Mouse (Mus musculus): ENCODE measurements around the gene Stk11. TPM values are rescaled to one million over a fixed set of nuclear protein-coding genes. Genes with fewer than 3 reads are reported as not detected.
"Not testable (repeated sequence)": the region's sequence is repeated elsewhere in the genome, so short reads cannot be mapped to it uniquely, and the experiment has no call there.

Stk11 gene
- polyA plus RNA-seq, 1 experiment from 2014 or later: 17.4 TPM

GRCm38 (mm10) chr10:80164161-80164997 lies 48.8 kb downstream of the Stk11 start:
- no peak; the same call in 1 of the 2 replicates for ATAC-seq (ENCODE audit: low FRiP score, low read depth)
- no peaks in the 10 kb centered on the region for H3K9me3 ChIP-seq
- peak overlapping the region; percentile 58; the same call in 1 of the 2 replicates for H3K27ac ChIP-seq
- WGBS: 11% methylated on average over 44 of the region's 44 CpGs
- peak overlapping the region; percentile 64 for H3K9ac ChIP-seq
- H3K4me2 ChIP-seq (replicated peaks): peak overlapping the region; percentile 80
- H3K36me3 ChIP-seq: peaks cover 5% of the 10 kb centered on the region; the same call in 1 of the 2 replicates
- H3K27me3 ChIP-seq (replicated peaks): 0 out of 2 replicates have a peak, but pooled peaks cover 7% of the 10 kb centered on the region
- H3K4me1 ChIP-seq: peaks cover 58% of the 10 kb centered on the region
- peak overlapping the region; percentile 36 for H3K4me3 ChIP-seq

DNA sequence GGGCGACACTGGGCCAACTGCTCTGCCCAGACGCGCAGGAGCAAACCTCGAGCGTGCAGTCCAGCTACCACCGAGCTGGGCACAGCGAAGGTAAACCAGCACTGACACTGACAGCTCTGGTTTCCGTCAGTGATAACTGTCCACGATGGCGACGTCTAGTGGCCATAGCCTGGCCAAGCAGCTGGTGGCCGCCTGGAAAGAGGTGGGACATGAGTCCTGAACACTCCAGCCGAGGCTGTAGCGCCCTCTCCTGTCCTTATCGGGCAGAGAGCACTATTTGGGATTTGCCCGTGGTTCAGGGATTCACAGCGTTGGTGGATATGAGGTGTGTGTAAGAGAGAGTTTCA lies 49.4 kb downstream of the Stk11 start:
- ATAC-seq (ENCODE audit: low FRiP score, low read depth): peak; percentile 54
- WGBS: under 1% methylated on average over 17 of the region's 17 CpGs
- Histone ChIP-seq H3K4me3 (peak overlapping the region; percentile 36), H3K9me3 (no peaks in the 10 kb centered on the region), H3K27ac (peak overlapping the region; percentile 67; the same call in 1 of the 2 replicates), H3K9ac (peak overlapping the region; percentile 64), H3K4me1 (peaks cover 60% of the 10 kb centered on the region), H3K27me3 (replicated peaks) (0 out of 2 replicates have a peak, but pooled peaks cover 7% of the 10 kb centered on the region), H3K4me2 (replicated peaks) (peak overlapping the region; percentile 80), H3K36me3 (peaks cover 9% of the 10 kb centered on the region)

DNA sequence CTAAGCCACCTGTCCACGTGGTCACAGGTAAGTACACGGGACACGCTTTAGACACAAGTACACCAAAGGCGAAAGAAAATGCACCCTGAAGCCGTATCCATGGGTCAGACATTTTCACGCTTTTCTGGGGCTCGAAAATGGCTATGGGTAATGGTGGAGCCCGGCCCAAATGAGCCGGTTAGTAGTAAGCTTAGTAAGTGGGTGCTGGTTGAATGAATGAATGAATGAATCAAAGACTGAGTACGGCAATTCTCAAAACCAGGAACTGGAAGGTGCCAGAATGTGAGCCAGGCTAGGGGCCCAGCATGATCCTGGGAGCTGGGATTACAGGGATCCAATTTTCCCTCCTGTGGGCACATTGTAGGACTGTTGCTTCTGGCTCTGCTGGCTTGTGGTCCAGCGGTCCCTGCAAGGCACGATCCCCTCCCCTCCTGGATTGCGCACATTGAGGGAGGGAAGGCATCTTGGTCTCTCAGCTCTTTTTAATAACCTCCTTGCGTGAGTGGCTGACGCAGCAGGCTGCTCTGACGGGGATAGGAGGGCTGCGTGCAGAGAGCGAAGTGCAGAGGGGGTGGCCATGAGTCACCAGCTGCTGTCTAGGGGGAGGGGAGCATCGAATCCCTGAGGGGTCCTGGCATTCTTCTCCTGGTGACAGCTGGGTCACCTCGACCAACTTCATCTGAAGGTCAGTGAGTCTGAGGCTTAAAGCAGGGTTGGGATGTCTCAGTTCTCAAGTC lies 50.0 kb downstream of the Stk11 start, which contains the start of gene Cirbp:
Cirbp (plus strand) TSS at position 594 of the 737 bp plus-strand sequence.
- WGBS: 16% methylated on average over 20 of the region's 20 CpGs
- Histone ChIP-seq H3K9ac (peak within 1 kb of the TSS; percentile 64), H3K27me3 (replicated peaks) (0 out of 2 replicates have a peak, but pooled peaks cover 7% of the 10 kb centered on the region), H3K4me1 (peaks cover 60% of the 10 kb centered on the region), H3K4me2 (replicated peaks) (peak within 1 kb of the TSS; percentile 80), H3K36me3 (peaks cover 15% of the 10 kb centered on the region), H3K27ac (peak within 1 kb of the TSS; percentile 67), H3K4me3 (peak within 1 kb of the TSS; percentile 36), H3K9me3 (no peaks in the 10 kb centered on the region)
- ATAC-seq (ENCODE audit: low FRiP score, low read depth): 0 out of 2 replicates have a peak, but pooled peaks have one; percentile 3

DNA sequence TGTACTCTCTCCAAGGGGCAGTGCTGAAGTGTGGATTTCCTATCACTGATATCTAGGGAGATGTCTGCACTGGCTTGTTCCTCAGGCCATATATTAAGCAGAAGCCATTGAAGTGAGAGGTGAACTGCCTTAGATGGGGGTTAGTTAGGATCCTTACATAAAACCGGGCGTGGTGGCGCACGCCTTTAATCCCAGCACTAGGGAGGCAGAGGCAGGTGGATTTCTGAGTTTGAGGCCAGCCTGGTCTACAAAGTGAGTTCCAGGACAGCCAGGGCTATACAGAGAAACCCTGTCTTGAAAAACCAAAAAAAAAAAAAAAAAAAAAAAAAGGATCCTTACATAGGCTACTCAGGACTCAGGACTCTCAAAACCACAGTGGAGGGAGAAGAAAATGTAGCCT lies 50.5 kb downstream of the Stk11 start:
- peaks cover 54% of the 10 kb centered on the region for H3K4me1 ChIP-seq
- WGBS: 77% methylated on average over 4 of the region's 4 CpGs
- ATAC-seq (ENCODE audit: low FRiP score, low read depth); H3K27me3 ChIP-seq (replicated peaks); H3K4me3 ChIP-seq; H3K9me3 ChIP-seq: not testable (repeated sequence)
- 0 out of 2 replicates have a peak overlapping the region, but pooled peaks have one; percentile 53 for H3K9ac ChIP-seq
- peaks cover 21% of the 10 kb centered on the region for H3K36me3 ChIP-seq
- H3K4me2 ChIP-seq (replicated peaks): peak overlapping the region; percentile 80
- peak overlapping the region; percentile 67; the same call in 1 of the 2 replicates for H3K27ac ChIP-seq

DNA sequence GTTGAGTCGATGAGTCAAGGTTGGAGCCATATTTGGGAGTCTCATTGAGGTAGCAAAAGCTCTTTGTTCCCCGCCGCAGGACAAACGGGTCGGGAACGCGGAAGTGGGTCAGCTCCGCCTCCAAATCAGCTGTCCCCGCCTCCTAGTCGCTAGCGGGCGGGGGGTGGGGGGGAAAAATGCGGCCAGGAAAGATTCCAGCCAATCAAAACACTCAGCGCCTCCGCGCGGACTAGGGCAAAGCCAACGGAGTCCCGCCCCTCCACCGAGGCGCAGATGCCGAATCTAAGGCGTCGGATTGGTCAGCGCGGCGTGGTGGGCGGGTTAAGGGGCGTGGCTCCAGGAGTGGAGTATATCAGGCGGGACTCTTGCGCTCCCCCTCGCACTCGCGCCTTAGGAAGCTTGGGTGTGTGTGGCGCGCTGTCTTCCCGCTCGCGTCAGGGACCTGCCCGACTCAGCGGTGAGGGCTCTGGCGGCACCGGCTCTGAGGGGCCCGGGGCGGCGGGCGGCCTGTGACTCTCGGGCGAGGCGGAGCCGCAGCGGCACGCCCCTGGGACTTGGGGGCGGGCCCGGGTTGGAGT lies 51.9 kb downstream of the Stk11 start:
- Histone ChIP-seq H3K9ac (peak overlapping the region; percentile 100), H3K36me3 (peaks cover 33% of the 10 kb centered on the region), H3K4me2 (replicated peaks) (peak overlapping the region; percentile 62), H3K4me3 (peak overlapping the region; percentile 92), H3K27me3 (replicated peaks) (0 out of 2 replicates have a peak, but pooled peaks cover 7% of the 10 kb centered on the region), H3K9me3 (no peaks in the 10 kb centered on the region), H3K4me1 (peaks cover 60% of the 10 kb centered on the region), H3K27ac (peak overlapping the region; percentile 96)
- peak; percentile 87 for ATAC-seq (ENCODE audit: low FRiP score, low read depth)
- WGBS: under 1% methylated on average over 55 of the region's 55 CpGs

DNA sequence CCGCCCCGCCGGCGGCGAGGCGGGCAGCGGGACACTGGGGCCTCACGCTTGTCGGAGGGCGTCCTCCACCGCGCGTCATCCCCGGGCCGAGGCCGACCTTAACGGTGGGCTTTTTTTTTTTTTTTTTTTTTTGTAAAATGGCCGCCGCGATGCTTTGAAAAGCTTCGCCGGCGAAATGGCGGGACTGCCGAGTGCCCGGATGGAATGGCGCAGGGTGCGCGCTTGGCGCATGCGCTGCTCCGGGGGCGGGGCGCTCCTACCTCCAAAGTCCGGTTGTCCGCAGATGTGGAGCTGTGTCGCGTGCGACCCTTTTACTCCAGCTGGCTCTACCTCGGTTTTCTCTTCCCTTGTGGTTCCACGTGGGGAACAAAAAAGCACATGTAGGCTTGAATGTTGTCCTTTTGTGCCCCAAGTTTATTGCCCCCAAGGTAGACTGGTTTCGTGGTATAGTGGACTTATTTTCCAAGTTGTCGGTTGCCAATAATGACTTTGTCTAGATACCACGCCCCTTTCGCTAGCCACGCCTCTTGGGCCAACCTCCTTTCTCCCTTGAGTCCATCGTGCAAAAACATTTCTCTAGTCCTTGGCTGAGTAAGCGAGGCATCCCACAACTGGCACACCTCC lies 52.5 kb downstream of the Stk11 start:
- H3K36me3 ChIP-seq: peaks cover 33% of the 10 kb centered on the region
- H3K4me3 ChIP-seq: peak overlapping the region; percentile 92
- H3K9me3 ChIP-seq: no peaks in the 10 kb centered on the region
- WGBS: under 1% methylated on average over 48 of the region's 48 CpGs
- peak overlapping the region; percentile 62 for H3K4me2 ChIP-seq (replicated peaks)
- peak; percentile 45 for ATAC-seq (ENCODE audit: low FRiP score, low read depth)
- 0 out of 2 replicates have a peak, but pooled peaks cover 3% of the 10 kb centered on the region for H3K27me3 ChIP-seq (replicated peaks)
- peak overlapping the region; percentile 96 for H3K27ac ChIP-seq
- peak overlapping the region; percentile 100 for H3K9ac ChIP-seq
- H3K4me1 ChIP-seq: peaks cover 62% of the 10 kb centered on the region

DNA sequence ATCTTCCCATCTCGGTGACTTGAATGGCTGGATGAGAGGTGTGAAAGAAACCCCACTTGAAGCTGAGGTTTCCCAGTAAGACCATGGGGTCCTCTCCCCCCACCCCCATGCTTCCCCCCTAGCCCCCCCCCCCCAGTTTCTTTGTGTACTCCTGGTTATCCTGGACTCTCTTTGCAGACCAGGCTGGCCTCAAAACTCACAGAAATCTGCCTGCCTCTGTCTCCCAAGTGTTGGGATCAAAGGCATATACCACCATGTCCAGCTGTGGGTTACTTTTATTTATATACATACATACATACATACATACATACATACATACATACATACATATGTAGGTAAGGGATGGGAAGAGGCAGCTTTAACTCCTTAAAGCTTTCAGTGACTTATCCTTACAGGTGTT lies 53.5 kb downstream of the Stk11 start:
- H3K4me3 ChIP-seq: peak overlapping the region; percentile 92
- 84% methylated on average over 1 of the region's 1 CpGs for WGBS
- H3K36me3 ChIP-seq: peaks cover 33% of the 10 kb centered on the region
- H3K27ac ChIP-seq: no peak overlapping the region
- no peaks in the 10 kb centered on the region for H3K27me3 ChIP-seq (replicated peaks)
- H3K9ac ChIP-seq: peak overlapping the region; percentile 100
- H3K9me3 ChIP-seq: no peaks in the 10 kb centered on the region
- no peak for ATAC-seq (ENCODE audit: low FRiP score, low read depth)
- H3K4me1 ChIP-seq: peaks cover 61% of the 10 kb centered on the region
- H3K4me2 ChIP-seq (replicated peaks): peak overlapping the region; percentile 62

DNA sequence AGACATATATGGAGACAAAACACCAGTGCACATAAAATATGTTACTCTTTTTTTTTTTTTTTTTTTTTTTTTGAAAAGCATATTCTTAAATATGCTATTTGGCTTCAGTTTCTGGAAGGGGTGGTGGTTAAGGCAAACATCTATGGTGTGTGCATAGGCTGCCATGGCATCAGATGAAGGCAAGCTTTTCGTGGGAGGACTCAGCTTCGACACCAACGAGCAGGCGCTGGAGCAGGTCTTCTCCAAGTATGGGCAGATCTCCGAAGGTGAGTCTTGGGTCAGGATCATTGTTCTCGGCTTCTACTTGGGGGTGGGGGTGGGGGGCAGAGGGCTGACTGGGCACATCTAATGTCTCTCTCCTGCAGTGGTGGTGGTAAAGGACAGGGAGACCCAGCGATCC lies 54.0 kb downstream of the Stk11 start:
- peaks cover 56% of the 10 kb centered on the region for H3K4me1 ChIP-seq
- H3K4me3 ChIP-seq: no peak overlapping the region
- H3K9me3 ChIP-seq: no peaks in the 10 kb centered on the region
- peaks cover 33% of the 10 kb centered on the region for H3K36me3 ChIP-seq
- 95% methylated on average over 7 of the region's 7 CpGs for WGBS
- ATAC-seq (ENCODE audit: low FRiP score, low read depth): no peak
- H3K27ac ChIP-seq: no peak overlapping the region
- H3K4me2 ChIP-seq (replicated peaks): peak overlapping the region; percentile 20
- H3K9ac ChIP-seq: no peak overlapping the region
- H3K27me3 ChIP-seq (replicated peaks): no peaks in the 10 kb centered on the region

GRCm38 (mm10) chr10:80170052-80170451 lies 54.4 kb downstream of the Stk11 start:
- no peak for ATAC-seq (ENCODE audit: low FRiP score, low read depth)
- no peak overlapping the region for H3K9ac ChIP-seq
- H3K4me3 ChIP-seq: no peak overlapping the region
- H3K4me2 ChIP-seq (replicated peaks): peak overlapping the region; percentile 20
- H3K27ac ChIP-seq: no peak overlapping the region
- 96% methylated on average over 16 of the region's 16 CpGs for WGBS
- peaks cover 33% of the 10 kb centered on the region for H3K36me3 ChIP-seq
- no peaks in the 10 kb centered on the region for H3K9me3 ChIP-seq
- H3K4me1 ChIP-seq: peaks cover 52% of the 10 kb centered on the region
- H3K27me3 ChIP-seq (replicated peaks): no peaks in the 10 kb centered on the region

GRCm38 (mm10) chr10:80170601-80171021 lies 55.0 kb downstream of the Stk11 start:
- ATAC-seq (ENCODE audit: low FRiP score, low read depth): no peak
- Histone ChIP-seq H3K36me3 (peaks cover 33% of the 10 kb centered on the region), H3K4me1 (peaks cover 48% of the 10 kb centered on the region), H3K27ac (no peak overlapping the region), H3K4me3 (no peak overlapping the region), H3K4me2 (replicated peaks) (peak overlapping the region; percentile 20), H3K9me3 (no peaks in the 10 kb centered on the region), H3K27me3 (replicated peaks) (no peaks in the 10 kb centered on the region), H3K9ac (no peak overlapping the region)
- 97% methylated on average over 19 of the region's 19 CpGs for WGBS

DNA sequence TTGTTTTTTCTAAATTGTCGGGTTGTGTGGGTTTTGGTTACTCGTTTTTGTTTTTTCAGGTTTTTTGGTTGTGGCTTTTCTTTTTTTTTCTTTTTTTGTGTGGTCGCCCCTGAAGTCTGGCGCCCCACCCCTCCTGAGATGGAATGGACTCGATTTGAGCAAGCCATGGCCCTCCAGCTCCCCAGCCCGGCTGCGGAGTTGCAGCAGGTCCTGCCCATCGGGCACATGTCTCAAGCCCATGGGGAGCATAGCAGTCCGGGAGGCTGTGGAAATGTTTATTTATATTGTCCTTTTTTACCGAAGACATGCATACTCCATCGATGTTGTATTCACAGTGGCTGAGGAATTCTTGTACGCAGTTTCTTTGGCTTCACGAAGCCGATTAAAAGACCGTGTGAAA lies 55.6 kb downstream of the Stk11 start:
- Histone ChIP-seq H3K4me1 (peaks cover 43% of the 10 kb centered on the region), H3K27ac (no peak overlapping the region), H3K27me3 (replicated peaks) (no peaks in the 10 kb centered on the region), H3K9ac (no peak overlapping the region), H3K36me3 (peaks cover 33% of the 10 kb centered on the region), H3K9me3 (no peaks in the 10 kb centered on the region), H3K4me3 (no peak overlapping the region), H3K4me2 (replicated peaks) (peak overlapping the region; percentile 73)
- ATAC-seq (ENCODE audit: low FRiP score, low read depth): no peak
- WGBS: 92% methylated on average over 15 of the region's 15 CpGs
